Mouse (Mus musculus): Measurements from ENCODE around the gene Bap1.

DNA sequence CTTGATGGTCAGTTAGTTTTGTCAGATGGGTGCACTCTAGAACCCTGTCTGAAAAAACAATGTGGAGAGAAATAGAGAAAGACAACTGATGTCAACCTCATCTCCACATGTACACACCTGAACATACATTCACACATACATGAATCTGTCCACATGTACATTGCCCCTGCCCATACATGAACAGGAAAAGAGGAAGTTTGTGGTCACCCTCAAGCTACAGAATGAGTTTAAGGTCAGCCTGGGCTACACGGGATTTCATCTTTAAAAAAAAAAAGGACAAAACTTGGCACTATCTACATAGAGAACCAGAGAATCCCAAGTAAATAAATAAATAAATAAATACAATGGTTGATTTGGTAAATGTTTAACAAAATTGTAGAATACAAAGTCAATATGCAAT lies 6.5 kb upstream of the Bap1 start:
- TF ChIP-seq POLR2A (IDR thresholded peaks at IDR 0.05; ENCODE audit: insufficient read length, low read depth) (no peak), USF1 (IDR thresholded peaks at IDR 0.05; ENCODE audit: low read depth) (no peak), POLR2AphosphoS2 (IDR thresholded peaks at IDR 0.05; ENCODE audit: insufficient read length, low read depth) (no peak), TCF12 (IDR thresholded peaks at IDR 0.05; ENCODE audit: insufficient read depth, poor library complexity, severe bottlenecking) (no peak), MYOD1 (IDR thresholded peaks at IDR 0.05; ENCODE audit: control insufficient read depth in 1 of 3, insufficient read length in 2 of 3, low read depth in 2 of 3) (no peak), E2F4 (IDR thresholded peaks at IDR 0.05; ENCODE audit: insufficient read depth) (no peak)
